Mouse (Mus musculus) mouse embryonic stem cell (cell line): ENCODE data around the gene Pramef12.
"Not testable (repeated sequence)": the region's sequence is repeated elsewhere in the genome, so short reads cannot be mapped to it uniquely, and the experiment has no call there.

ENCODE experiments used
- in situ Hi-C, 2 experiments: fragments of 300-500 bp; cut with MboI; formaldehyde crosslinking; loops; 1 replicate in 1 of 2; 3 replicates in 1 of 2; pipeline ENCODE4 v1.14.3; 2019 to 2020; ENCODE audit warnings: low sequenced_read_pairs in 2 of 2, low pct_unique_long_range_greater_than_20kb in 1 of 2, mixed read lengths in 1 of 2; ENCODE audit not compliant: unreplicated experiment in 1 of 2

Gene Pramef12

DNA sequence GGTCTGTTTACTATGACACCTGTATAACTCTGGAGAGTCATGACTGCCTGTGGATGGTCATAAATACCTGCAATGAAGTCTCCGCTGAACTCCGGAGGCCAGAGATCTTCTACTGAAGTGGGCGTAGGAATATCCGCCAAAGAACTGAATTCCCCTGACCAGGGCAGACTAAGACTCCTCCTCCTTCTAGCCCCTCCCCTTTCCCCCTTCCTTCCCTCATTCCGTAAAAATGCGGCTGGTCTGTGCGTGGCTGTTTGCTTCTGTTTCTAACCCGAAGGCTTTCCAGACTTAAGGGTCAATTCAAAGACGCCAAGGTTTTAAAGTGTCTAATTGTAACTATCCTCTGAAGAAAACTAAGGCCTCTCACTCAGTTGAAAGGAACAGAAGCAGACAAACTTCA, at the start of gene Pramef12:
Gene Pramef12, minus strand, starts transcription at position 175 of the 400 bp plus-strand sequence.
- in situ Hi-C loops: no loop called here

DNA sequence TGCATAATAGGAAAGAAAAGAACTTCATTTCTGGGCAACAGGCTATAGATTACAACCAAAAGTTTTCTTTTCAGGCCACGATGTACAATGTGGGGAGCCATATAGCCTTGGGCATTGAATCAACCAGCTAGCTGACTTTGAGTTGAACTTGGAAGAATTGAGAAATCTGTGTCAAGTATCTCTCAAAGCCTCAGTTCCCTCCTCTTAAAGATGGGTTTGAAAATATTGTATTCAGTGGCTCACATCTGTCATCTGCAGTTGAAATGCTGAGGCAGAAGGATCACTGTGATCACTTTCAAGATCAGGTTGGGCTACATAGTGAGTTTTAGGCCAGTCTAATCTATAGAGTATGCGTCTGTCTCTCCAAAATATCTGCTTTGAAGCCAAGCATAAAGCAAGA, 45.0 kb upstream of the Pramef12 start, which contains the start of gene Gm9944:
Gene Gm9944, minus strand, starts transcription at position 101 of the 400 bp plus-strand sequence.
- in situ Hi-C loops: no loop called here

DNA sequence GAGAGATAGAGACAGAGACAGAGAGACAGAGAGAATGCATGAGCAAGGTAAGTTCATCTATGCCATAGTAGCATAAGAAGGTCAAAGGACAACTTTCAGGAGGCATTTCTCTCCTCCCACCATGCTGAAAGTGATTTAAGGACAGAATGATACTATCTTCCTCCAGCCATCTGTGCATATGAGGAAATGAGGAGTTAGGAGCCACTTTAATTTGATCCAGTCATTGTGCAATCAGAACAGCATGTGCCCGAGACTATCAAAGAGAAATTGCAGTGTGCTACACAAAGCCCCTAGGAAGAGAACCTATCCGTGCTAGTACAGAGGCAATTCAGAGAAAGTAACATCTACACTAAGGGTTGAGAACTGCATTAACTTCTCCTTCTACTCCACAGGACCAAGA, 40.3 kb upstream of the Pramef12 start:
- in situ Hi-C loops: no loop called here

DNA sequence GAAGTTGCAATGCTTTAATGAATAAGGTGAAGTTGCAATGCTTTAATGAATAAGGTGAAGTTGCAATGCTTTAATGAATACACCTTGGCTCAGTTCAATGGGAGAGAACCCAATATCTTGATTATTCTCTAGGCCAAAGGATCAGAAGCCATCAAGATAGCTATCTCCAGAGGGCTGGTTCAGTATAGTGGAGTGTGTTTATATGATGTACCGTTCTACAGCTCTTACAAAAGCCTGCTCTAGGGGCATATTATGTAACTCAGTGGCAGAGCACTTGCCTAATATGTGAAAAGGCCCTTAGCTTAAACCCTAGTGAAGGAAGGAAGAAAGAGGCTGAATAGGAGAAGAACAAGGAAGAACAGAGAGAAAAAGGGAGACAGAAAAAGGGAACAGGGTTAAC, 33.3 kb upstream of the Pramef12 start:
- in situ Hi-C loops: no loop called here

DNA sequence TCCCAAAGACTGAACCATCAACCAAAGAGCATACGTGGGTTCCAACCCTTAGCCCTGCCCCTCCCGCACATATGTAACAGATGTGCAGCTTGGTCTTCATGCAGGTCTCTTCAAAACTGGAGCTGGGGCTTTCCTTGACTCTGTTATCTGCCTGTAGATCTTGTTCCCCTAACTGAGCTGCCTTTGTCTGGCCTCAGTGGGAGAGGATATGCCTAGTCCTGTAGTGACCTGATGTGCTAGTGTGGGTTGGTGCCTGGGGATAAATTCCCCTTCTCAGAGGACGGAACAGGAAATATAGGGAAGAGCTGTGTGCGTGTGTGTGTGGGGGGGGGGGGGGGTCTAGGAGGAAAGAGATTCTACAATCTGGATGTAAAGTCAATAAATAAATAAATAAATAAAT, 32.8 kb upstream of the Pramef12 start:
- in situ Hi-C loops: no loop called here

DNA sequence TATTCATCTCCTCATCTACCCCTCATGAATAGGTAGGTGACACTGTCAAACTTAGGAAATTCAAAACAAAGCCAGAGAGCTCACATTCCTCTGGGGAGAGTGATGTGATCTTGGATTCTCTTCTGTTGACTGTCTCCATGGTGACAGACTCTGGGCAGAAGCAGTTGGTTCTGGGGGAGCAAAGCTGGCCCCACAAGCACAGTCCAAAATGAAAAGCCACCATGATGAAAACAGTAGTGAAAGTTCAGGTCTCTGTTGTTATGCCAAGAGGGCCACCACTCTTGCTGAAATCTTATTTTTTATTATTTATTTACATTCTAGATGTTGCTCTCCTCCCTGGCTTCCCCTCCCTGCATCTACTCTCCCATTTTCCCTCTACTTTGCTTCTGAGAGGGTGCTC, 30.4 kb upstream of the Pramef12 start, which contains the start of gene 1700012P22Rik:
Gene 1700012P22Rik, minus strand, starts transcription at position 101 of the 400 bp plus-strand sequence.
- in situ Hi-C loops: no loop called here

DNA sequence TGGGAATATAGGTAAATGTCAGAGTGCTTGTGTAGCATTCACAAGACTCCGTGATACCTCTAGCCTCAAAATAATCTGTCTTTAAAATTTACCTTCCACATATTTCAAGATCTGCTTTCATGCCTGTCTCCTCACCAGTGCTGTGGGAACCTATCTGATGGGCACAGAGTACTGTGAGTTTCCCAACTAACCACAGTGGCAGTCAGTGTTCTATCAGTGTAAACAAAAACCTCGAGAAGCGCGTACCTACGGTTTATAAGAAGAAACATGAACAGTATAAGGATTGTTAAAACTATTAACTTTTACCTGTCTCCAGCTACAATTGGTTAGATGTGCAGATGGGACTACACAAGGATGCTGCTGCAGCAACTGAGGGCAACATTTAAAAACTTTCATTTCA, 25.0 kb upstream of the Pramef12 start:
- in situ Hi-C loops: no loop called here

DNA sequence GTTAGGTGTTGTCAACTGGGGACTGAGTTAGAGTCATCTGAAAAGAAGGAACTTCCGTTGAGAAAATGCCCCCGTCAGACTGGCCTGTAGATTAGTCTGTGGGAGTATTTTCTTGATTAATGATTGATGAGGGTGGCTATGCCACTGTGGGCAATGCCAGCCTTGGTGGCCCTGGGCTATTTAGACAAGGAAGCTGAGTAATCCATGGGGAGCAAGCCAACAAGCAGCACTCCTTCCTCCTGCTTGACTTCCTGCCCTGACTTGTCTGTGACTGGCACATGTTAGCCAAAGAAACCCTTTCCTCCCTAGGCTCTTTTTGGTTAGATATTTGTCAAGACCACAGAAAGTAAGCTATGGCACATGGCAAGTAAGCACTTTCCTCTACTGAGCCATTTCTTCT, 22.5 kb upstream of the Pramef12 start:
- in situ Hi-C loops: no loop called here

DNA sequence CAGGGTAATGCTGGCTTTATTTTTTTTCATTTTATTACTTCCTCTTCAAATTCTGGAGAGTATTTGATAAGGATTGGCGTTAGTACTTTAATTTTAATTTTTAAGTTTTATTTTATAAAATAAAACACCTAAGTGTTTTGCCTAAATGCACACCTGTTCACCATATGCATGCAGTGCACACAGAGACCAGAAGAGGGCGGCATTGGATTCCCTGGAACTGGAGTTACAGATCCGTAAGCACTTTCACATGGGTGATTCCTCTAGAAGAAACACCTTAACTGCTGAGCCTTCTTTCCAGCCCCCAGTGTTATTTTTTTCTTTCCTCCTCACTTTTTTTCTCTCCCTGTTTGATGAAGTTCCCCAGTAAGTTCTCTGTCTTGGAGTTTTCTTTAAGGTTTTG, 20.6 kb upstream of the Pramef12 start:
- in situ Hi-C loops: no loop called here

DNA sequence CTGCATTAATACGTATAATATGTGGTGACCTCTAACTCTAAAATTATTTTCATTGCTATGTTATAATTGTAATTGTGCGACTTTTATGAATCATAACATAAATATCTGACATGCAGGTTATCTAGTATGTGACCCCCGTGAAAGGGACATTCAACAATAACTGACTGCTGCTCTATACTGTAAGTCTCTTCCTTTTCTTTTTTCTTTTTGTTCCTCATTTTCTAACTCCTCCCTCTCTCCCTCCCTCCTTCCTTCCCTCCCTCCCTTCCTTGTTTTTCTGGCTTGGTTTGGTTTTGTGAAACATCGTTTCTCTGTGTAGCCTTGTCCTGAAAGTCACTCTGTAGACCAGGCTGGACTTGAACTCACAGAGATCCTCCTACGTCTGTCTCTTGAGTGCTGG, 16.3 kb upstream of the Pramef12 start:
- in situ Hi-C loops: no loop called here

DNA sequence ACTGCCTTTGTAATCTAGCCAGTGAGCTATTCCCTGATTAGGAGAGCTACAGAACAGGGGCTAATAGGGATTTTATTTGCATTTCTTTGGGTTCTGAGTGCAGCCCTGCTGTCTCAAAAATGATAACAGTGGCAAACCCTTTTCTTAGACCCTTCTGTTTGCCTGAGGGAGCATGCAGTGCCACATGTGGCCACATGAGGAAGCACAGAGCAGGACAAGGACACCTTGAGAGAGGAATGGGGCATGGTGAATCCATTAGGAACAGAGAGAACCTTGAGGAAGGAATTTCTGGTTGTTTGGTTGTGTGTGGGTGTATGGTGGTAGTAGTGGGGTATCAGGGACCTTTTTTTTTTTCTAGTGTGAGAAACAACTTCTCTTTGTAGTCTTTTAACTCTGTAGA, 12.4 kb upstream of the Pramef12 start:
- in situ Hi-C loops: no loop called here

DNA sequence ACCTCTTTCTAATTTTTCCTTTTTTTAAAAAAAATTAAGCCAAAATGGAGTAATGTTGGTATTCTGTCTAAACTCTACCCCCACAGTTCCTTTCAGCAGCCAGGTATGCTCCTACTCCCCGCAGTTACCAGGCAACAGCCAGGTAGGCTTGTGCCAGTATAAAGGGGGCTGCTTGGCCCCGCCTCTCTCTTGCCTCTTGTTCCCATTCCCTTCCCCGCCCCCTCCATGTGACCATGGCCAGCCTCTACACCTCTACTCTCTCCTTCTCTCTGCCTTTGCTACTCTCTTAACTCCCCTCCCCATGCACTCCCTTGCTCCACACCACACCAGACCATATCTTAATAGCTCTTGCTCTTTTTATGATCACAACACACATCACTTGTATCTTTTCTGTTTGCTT, 2.0 kb downstream of the Pramef12 start:
- in situ Hi-C loops: no loop called here

DNA sequence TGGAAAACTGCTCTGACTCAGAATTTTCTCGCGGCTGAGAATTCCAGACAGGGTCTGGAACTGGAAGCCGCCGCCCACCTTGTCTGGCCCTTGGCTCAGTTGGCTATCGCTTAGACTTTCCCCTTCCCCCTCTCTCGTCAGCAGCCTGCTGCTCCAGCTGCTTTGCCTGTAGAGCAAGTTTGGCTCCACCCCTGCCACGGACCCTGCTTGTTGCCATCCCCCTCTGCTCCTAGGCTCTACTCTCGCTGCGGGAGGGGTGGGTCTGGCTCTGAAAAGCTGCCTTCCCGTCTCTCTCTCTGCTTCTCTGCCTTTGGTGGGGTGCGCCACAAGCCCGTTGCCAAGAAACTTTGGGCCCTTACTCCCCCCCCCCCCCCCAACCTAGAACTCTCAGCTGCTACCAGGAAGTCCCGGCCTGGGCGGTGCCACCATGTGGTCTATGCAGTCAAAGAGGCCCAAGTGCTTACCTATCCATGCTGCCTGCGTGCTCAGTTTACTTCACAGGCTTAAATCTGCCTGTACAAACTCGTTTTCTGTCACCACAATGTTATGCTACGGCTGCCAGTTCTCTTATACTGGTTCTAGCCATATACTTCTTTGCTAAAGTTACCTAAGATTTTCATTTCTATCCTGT, 3.7 kb downstream of the Pramef12 start:
- in situ Hi-C loops: no loop called here

DNA sequence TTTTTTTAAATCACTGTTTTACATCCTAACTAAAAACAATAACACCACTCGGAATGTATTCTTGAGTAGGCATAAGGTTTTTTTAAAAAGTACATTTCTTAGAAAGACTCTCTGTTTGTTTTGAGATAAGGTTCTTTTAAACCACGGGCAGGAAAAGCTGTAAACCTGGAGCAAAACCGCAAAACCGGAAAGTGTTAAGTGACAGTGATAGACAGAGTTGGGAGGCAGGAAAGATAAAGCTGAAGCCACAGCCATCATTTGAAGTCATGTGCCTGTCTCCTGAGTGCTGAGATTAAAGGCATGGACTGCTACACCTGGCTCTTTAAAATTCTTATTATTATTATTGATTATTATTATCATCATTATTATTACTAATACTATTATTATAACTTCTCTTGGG, 5.6 kb downstream of the Pramef12 start:
- in situ Hi-C loops: no loop called here

DNA sequence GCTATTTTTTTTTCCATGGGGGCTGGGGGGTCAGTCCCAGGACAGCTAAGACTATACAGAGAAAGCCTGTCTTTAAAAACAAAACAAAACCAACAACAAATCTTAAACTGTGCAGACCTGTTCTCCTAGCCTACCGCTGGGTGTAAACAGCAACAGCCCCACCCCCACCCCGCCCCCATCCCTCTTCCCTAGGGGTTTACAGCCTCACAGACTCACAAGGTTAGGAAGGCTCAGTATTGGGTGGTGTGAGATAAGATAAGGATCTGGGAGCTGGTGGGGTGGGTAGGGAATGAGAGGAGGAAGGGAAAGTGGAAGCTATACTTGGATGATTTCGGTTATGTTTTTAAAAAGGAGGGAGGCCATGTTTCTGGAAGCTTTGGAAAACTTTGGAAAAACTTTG, 11.9 kb downstream of the Pramef12 start:
- in situ Hi-C loops: no loop called here

DNA sequence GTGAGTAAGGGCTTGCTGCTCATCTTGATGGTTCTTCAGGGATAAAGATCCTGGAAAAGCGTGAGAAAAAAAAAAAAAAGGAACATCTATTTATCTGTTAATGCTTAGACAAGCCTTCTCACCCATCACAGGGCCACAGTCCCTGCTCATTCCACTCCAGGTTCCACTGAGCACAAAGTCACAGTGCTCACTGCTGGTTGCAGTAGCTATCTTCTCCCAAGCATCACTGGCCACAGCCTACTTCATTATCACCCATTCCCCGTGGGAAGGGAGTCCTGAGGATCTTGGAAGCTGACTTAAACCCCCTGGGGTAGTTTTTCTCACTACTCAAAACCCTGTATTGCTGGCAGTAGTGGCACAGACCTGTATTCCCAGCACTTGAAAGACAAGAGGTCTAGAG, 30.4 kb downstream of the Pramef12 start, which contains the start of gene Pramef20:
Gene Pramef20, minus strand, starts transcription at position 23 of the 400 bp plus-strand sequence.
- in situ Hi-C loops: no loop called here

DNA sequence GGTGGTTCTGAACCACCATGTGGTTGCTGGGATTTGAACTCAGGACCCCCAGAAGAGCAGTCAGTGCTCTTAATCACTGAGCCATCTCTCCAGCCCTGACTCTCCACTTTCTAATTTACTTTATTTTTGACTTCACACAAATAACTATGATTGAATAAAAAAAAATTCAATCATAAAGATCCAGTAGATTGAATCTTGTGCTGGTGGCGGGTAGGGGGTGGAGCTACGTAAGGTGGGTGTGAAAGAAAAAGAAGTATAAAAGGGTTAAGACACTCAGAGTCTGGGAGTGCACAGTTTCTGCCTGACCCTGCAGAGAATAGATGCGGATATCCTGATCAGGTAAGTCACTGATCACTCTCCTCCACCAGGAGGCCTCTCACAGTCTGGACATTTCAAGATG, 50.6 kb downstream of the Pramef12 start, which contains the start of gene Gm13119:
Gene Gm13119, plus strand, starts transcription at position 301 of the 400 bp plus-strand sequence.
- in situ Hi-C loops: not testable (repeated sequence)
